ENCODE assay signal across 11 mouse cellular contexts in genomic region chr8:119824100-119824499, GRCm38 (mm10). TPM values are rescaled to one million over a fixed set of nuclear protein-coding genes. Genes with fewer than 3 reads are reported as not detected.
A peak's percentile ranks its signal among the peaks of the same experiment; 100 is the strongest.
DNase-seq lines count a peak whose midpoint lies in the region; ATAC-seq and TF ChIP-seq lines count a peak whose summit lies in the region.
"Had no signal": no experiment of that assay in that cellular context is flagged by ENCODE, and none has a peak within 500 bp of the region (broad histone marks: within the 10 kb centered on the region; RNA-seq: fewer than 3 reads in every experiment).

No protein-coding gene starts in this region.

- DNase-seq in heart, adult 2 months, result peak; percentile 53 to 70
- DNase-seq in heart, embryonic 10.5 days (ENCODE audit: low spot score), result no peak
- no peak for DNase-seq in stomach, postnatal 0 days (ENCODE audit: low spot score)
- DNase-seq in kidney, adult 18-20 months, result peak; percentile 45
- DNase-seq in urinary bladder, postnatal 10 days (ENCODE audit: low spot score), result no peak
- DNase-seq in testis, postnatal 10 days (ENCODE audit: low spot score), result no peak
- DNase-seq: thymus, postnatal 36 days had no signal

- no peaks in the 10 kb centered on the region for H3K79me2 ChIP-seq in heart, adult 2 months (replicated peaks; ENCODE audit: control insufficient read depth, insufficient read depth, low read length)

- H3K4me1 ChIP-seq in heart, adult 2 months (ENCODE audit: control insufficient read depth, insufficient read depth, low read length), result no peaks in the 10 kb centered on the region
- peaks cover 42% of the 10 kb centered on the region for H3K4me1 ChIP-seq in heart, embryonic 10.5 days
- peaks cover 53% of the 10 kb centered on the region for H3K4me1 ChIP-seq in stomach, embryonic 16.5 days (ENCODE audit: control insufficient read depth, insufficient read depth, low read length)
- peaks cover 21% of the 10 kb centered on the region; the same call in 1 of the 2 replicates for H3K4me1 ChIP-seq in stomach, postnatal 0 days (replicated peaks; ENCODE audit: control insufficient read depth, insufficient read depth)

- no peaks in the 10 kb centered on the region for H3K36me3 ChIP-seq in heart, adult 2 months (ENCODE audit: control insufficient read depth, insufficient read depth, low read length)
- peaks cover 30% of the 10 kb centered on the region for H3K36me3 ChIP-seq in heart, embryonic 10.5 days
- peaks cover 8% of the 10 kb centered on the region; the same call in 1 of the 2 replicates for H3K36me3 ChIP-seq in stomach, embryonic 16.5 days (ENCODE audit: control insufficient read depth, insufficient read depth, low read length)
- H3K36me3 ChIP-seq in stomach, postnatal 0 days (ENCODE audit: control insufficient read depth, insufficient read depth, low read length), result no peaks in the 10 kb centered on the region

- no peak overlapping the region for H3K4me2 ChIP-seq in stomach, embryonic 16.5 days (ENCODE audit: low read depth, low read length)
- H3K4me2 ChIP-seq in stomach, postnatal 0 days (replicated peaks; ENCODE audit: low read depth), result no peak overlapping the region
- H3K4me2 ChIP-seq: limb, embryonic 12.5 days; neural tube, embryonic 12.5 days had no signal

- H3K4me3 ChIP-seq in heart, adult 2 months, result no peak overlapping the region
- no peak overlapping the region for H3K4me3 ChIP-seq in heart, embryonic 10.5 days
- no peak overlapping the region for H3K4me3 ChIP-seq in stomach, embryonic 16.5 days (replicated peaks; ENCODE audit: low read length)
- H3K4me3 ChIP-seq in stomach, postnatal 0 days (ENCODE audit: low read depth, low read length), result no peak overlapping the region
- H3K4me3 ChIP-seq: limb, embryonic 12.5 days; neural tube, embryonic 12.5 days had no signal

- H3K27ac ChIP-seq in heart, adult 2 months, result no peak overlapping the region
- H3K27ac ChIP-seq in heart, embryonic 10.5 days, result no peak overlapping the region
- 0 out of 2 replicates have a peak overlapping the region, but pooled peaks have one; percentile 30 for H3K27ac ChIP-seq in stomach, embryonic 16.5 days (ENCODE audit: low read length)
- H3K27ac ChIP-seq in stomach, postnatal 0 days (replicated peaks), result no peak overlapping the region
- H3K27ac ChIP-seq: limb, embryonic 12.5 days; neural tube, embryonic 12.5 days had no signal

- TF ChIP-seq CTCF in heart, adult 2 months (IDR thresholded peaks at IDR 0.05), result no peak
- no peak for TF ChIP-seq CTCF in stomach, postnatal 0 days (IDR thresholded peaks at IDR 0.05; ENCODE audit: low read depth)

- intact Hi-C loops in heart, adult 2 months (cut with DNase I), result no loop called here

- no peaks in the 10 kb centered on the region for H3K27me3 ChIP-seq in heart, adult 2 months (ENCODE audit: control insufficient read depth, insufficient read depth, low read length)
- no peaks in the 10 kb centered on the region for H3K27me3 ChIP-seq in heart, embryonic 10.5 days (ENCODE audit: insufficient read depth, poor library complexity, severe bottlenecking)
- H3K27me3 ChIP-seq in stomach, embryonic 16.5 days (ENCODE audit: control insufficient read depth, insufficient read depth, low read length), result no peaks in the 10 kb centered on the region
- H3K27me3 ChIP-seq in stomach, postnatal 0 days (ENCODE audit: control insufficient read depth, insufficient read depth, low read length), result no peaks in the 10 kb centered on the region
- H3K27me3 ChIP-seq: limb, embryonic 12.5 days; neural tube, embryonic 12.5 days had no signal

- no peak for TF ChIP-seq POLR2A in heart, adult 2 months (IDR thresholded peaks at IDR 0.05; ENCODE audit: insufficient read depth, low read depth, low read length)

- ATAC-seq in stomach, embryonic 16.5 days (ENCODE audit: insufficient read depth, low FRiP score), result no peak
- ATAC-seq in stomach, postnatal 0 days (ENCODE audit: low FRiP score, low TSS enrichment), result no peak
- ATAC-seq in CD4-positive, CD25-positive, alpha-beta regulatory T cell, adult 4 months, result no peak

- no peaks in the 10 kb centered on the region for H3K9me3 ChIP-seq in heart, embryonic 10.5 days
- H3K9me3 ChIP-seq in stomach, embryonic 16.5 days (replicated peaks; ENCODE audit: control insufficient read depth, low read length), result no peaks in the 10 kb centered on the region
- no peaks in the 10 kb centered on the region for H3K9me3 ChIP-seq in stomach, postnatal 0 days (ENCODE audit: control insufficient read depth, low read length)
- H3K9me3 ChIP-seq: limb, embryonic 12.5 days; neural tube, embryonic 12.5 days had no signal

- WGBS in heart, adult 2 months, result 82% methylated on average over 4 of the region's 4 CpGs
- WGBS in heart, embryonic 10.5 days, result 66% methylated on average over 4 of the region's 4 CpGs
- 73% methylated on average over 4 of the region's 4 CpGs for WGBS in stomach, embryonic 16.5 days
- 61% methylated on average over 4 of the region's 4 CpGs for WGBS in stomach, postnatal 0 days

- no peak overlapping the region for H3K9ac ChIP-seq in heart, adult 2 months (ENCODE audit: low read depth, low read length)
- H3K9ac ChIP-seq in stomach, embryonic 16.5 days (ENCODE audit: low read length), result no peak overlapping the region
- H3K9ac ChIP-seq in stomach, postnatal 0 days (ENCODE audit: low read length), result no peak overlapping the region
- H3K9ac ChIP-seq: limb, embryonic 12.5 days; neural tube, embryonic 12.5 days had no signal

- TF ChIP-seq EP300 in heart, adult 2 months (IDR thresholded peaks at IDR 0.05; ENCODE audit: insufficient read depth, low read depth, low read length), result no peak
- TF ChIP-seq EP300 in stomach, postnatal 0 days (optimal IDR thresholded peaks at IDR 0.05), result no peak

RNA-seq across cellular contexts. Expression of gene Cotl1, which starts 16.2 kb away (rescaled TPM):
- total RNA-seq in heart, adult 2 months (2021), result 10 to 100 TPM; 17.5 to 20.4 TPM
- 16.5 and 23.2 TPM in 2 replicates for polyA plus RNA-seq in heart, adult 2 months (2012; rRNA removed)
- polyA plus RNA-seq in heart, embryonic 10.5 days (2016; fragmentation: Nextera tagmentation; extraction: Ambion mirVana), result 55.7 and 62.0 TPM in 2 replicates
- 144 and 177 TPM in 2 replicates for polyA plus RNA-seq in stomach, embryonic 16.5 days (2015; fragmentation: Nextera tagmentation; extraction: Ambion mirVana)
- 100 and 106 TPM in 2 replicates for polyA plus RNA-seq in stomach, postnatal 0 days (2015; fragmentation: Nextera tagmentation; extraction: Ambion mirVana)
- 100 to 1,000 TPM; 131 to 191 TPM for polyA plus RNA-seq in CD4-positive, CD25-positive, alpha-beta regulatory T cell, adult 4 months (2017; shearing (Covaris generic))

RNA-seq across cellular contexts. Expression of gene Klhl36, which starts 38.0 kb away (rescaled TPM):
- total RNA-seq in heart, adult 2 months (2021), result 1 to 10 TPM; 2.6 to 2.7 TPM
- polyA plus RNA-seq in heart, adult 2 months (2012; rRNA removed), result 5.7 and 6.0 TPM in 2 replicates
- polyA plus RNA-seq in heart, embryonic 10.5 days (2016; fragmentation: Nextera tagmentation; extraction: Ambion mirVana), result 9.6 and 10.1 TPM in 2 replicates
- polyA plus RNA-seq in stomach, embryonic 16.5 days (2015; fragmentation: Nextera tagmentation; extraction: Ambion mirVana), result 10.7 and 12.7 TPM in 2 replicates
- 9.0 and 10.0 TPM in 2 replicates for polyA plus RNA-seq in stomach, postnatal 0 days (2015; fragmentation: Nextera tagmentation; extraction: Ambion mirVana)
- polyA plus RNA-seq in CD4-positive, CD25-positive, alpha-beta regulatory T cell, adult 4 months (2017; shearing (Covaris generic)), result 10 to 100 TPM in 1 of 2 experiments, 1 to 10 TPM in 1; 6.2 to 11.6 TPM

RNA-seq across cellular contexts. Expression of gene Tldc1, which starts 45.9 kb away (rescaled TPM):
- 10 to 100 TPM; 11.3 TPM for total RNA-seq in heart, adult 2 months (2021)
- 14.6 and 15.6 TPM in 2 replicates for polyA plus RNA-seq in heart, adult 2 months (2012; rRNA removed)
- polyA plus RNA-seq in heart, embryonic 10.5 days (2016; fragmentation: Nextera tagmentation; extraction: Ambion mirVana), result 14.5 and 19.8 TPM in 2 replicates
- polyA plus RNA-seq in stomach, embryonic 16.5 days (2015; fragmentation: Nextera tagmentation; extraction: Ambion mirVana), result 14.5 and 16.5 TPM in 2 replicates
- polyA plus RNA-seq in stomach, postnatal 0 days (2015; fragmentation: Nextera tagmentation; extraction: Ambion mirVana), result 9.1 and 10.7 TPM in 2 replicates
- polyA plus RNA-seq in CD4-positive, CD25-positive, alpha-beta regulatory T cell, adult 4 months (2017; shearing (Covaris generic)), result 10 to 100 TPM in 1 of 2 experiments, 1 to 10 TPM in 1; 6.5 to 14.3 TPM

Comparison
In these comparisons a context has a peak if more than half of its experiments do, and no peak if none do; other contexts are left out.
1. DNase-seq: peak in heart, adult 2 months (2 of 2) and kidney, adult 18-20 months (single experiment); none in heart, embryonic 10.5 days (single experiment), stomach, postnatal 0 days (single experiment), urinary bladder, postnatal 10 days (single experiment) and testis, postnatal 10 days (single experiment).